Mouse (Mus musculus): ENCODE data around the gene Gm19668.
"Not testable (repeated sequence)": the region's sequence is repeated elsewhere in the genome, so short reads cannot be mapped to it uniquely, and the experiment has no call there.

The Gm19668 gene

DNA sequence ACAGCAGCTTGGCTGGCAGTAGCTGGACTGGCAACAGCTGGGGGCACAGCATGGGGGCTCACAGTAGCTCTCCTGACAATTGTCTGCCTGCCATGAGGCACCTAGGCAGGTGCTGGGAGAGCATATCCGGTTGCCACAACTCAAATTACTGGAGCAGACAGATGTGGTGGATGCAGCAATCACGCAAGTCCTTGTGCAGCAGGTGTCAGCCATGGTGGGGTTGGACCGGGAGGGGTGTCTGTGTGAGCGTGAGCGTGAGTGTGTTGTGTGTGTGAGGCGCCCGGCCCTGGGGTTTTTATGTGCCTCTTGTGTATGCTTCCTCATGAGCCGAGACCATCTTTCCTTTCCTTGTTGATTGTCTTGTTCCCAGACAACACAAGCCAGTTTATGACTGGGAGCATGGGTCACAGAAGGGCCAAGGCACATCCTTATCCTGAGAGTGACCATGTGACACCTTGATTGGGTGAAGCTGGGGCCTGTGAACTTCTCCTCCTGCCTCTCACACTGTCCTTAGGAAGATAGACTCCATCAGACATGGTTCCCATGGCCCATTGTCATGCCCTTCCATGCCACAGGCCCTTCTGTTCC lies at the start of gene Gm19668:
Gene Gm19668 (minus strand): TSS at position 213 of the 588 bp plus-strand sequence.
- DNase-seq (ENCODE audit: low read depth) = no peak

GRCm38 (mm10) chr10:77847538-77847937 lies 48.6 kb upstream of the Gm19668 start:
- DNase-seq (ENCODE audit: low read depth) = no peak

- no peak for DNase-seq (ENCODE audit: low read depth)
Observed at GRCm38 (mm10) chr10:77846961-77847360, 48.0 kb upstream of the Gm19668 start.

- no peak for DNase-seq (ENCODE audit: low read depth)
Observed at GRCm38 (mm10) chr10:77846503-77846902, 47.6 kb upstream of the Gm19668 start, which contains the start of gene Gm36176. Gene Gm36176, plus strand, starts transcription at chr10:77846803.

DNA sequence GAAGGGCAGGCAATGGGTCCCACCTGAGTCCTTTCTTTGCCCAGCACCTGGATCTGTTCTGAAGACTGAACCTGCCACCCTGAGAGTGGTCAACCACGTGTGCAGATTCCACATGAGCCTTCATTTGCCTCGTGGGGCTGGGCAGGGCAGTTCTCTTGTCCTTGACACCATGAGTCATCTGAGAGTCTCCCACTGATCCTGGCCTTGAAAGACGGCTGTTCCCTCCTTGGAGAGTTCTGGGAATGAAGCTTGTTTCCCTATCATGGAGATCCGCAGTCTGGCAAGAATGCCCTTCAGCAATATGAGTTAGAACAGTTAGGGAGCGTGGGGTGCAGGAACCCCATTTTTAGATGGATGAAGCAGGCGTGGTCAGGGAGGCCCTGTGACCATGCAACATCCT lies 40.1 kb upstream of the Gm19668 start:
- DNase-seq (ENCODE audit: low read depth) = no peak

DNA sequence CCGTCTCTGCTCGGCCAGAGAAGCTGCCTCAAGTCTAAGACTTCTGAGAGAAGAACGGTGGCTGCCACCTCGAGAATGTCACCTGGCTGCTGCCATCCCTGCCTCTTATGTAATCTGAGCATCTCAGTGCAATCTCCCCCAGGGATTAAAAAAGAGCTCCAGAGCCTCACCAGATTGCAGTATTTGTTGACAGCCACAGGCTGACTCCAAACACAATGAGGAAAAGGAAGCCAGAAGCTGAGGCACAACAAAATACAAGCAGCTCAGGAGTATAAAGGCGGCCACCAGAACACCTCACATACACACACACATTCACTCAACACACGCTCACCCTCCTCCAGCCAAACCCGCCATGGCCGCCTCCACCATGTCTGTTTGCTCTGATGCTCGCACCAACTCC lies 36.7 kb upstream of the Gm19668 start, which contains the start of gene Krtap10-10:
Gene Krtap10-10 (plus strand): TSS at position 301 of the 400 bp plus-strand sequence.
- no peak for DNase-seq (ENCODE audit: low read depth)

DNA sequence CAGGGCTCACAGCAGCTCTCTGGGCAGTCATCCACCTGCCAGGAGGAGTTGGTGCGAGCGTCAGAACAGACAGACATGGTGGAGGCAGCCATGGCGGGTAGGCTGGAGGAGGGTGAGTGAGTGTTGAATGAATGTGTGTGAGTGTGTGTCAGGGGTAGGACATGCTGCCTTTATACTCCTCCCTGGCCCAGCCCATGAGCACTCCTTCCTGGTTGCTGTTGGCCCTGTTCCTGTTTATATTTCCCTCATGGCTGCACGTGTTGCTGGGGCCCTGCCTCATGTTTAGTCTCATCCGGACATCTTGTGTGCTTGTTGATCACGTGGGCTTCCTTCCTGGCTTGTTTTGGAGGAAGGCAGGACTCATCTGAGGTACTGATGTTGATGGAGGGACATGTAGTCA lies 28.0 kb upstream of the Gm19668 start, which contains the start of gene Krtap10-4:
Gene Krtap10-4 (minus strand): TSS at position 145 of the 400 bp plus-strand sequence.
- DNase-seq (ENCODE audit: low read depth) = no peak

GRCm38 (mm10) chr10:77819203-77819602 lies 20.3 kb upstream of the Gm19668 start:
- no peak for DNase-seq (ENCODE audit: low read depth)

DNA sequence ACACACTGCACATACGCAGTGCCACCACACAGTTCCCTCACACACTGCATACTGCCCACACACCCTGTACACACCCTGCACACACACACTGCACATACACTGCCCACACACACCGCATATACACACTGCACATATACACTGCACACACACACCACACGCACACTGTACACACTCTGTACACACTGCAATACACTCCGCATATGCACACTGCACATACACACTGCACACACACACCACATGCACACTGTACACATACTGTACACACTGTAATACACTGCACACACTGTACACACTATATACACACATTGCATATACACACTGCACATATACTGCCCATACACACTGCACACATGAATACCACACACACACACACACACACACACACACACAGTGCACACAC lies 19.6 kb upstream of the Gm19668 start:
- DNase-seq (ENCODE audit: low read depth) = no peak

- peak; percentile 20 for DNase-seq (ENCODE audit: low read depth)
Observed at GRCm38 (mm10) chr10:77815514-77815913, 16.6 kb upstream of the Gm19668 start.

GRCm38 (mm10) chr10:77814382-77814781 lies 15.4 kb upstream of the Gm19668 start, which contains the start of gene Gm2696:
Gene Gm2696, plus strand, starts transcription at chr10:77814682.
- no peak for DNase-seq (ENCODE audit: low read depth)

DNA sequence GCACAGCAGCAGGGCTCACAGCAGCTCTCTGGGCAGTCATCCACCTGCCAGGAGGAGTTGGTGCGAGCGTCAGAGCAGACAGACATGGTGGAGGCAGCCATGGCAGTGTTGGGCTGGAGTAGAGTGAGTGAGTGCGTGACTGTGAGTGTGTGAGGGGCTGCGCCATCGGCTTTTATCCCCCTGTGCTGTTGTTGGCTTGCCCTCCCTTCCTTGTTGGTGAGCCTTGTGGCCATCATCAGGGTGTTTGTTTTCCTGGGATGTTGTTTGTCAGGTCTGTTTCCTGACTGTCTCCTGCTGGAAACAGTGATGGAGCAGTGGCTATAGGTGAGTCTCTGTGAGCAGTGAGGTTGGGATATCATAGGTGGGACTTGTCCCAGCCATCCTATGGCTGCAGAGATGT lies 12.8 kb upstream of the Gm19668 start, which contains the start of gene Gm9507:
Gene Gm9507 (minus strand): TSS at position 101 of the 400 bp plus-strand sequence.
- no peak for DNase-seq (ENCODE audit: low read depth)

DNA sequence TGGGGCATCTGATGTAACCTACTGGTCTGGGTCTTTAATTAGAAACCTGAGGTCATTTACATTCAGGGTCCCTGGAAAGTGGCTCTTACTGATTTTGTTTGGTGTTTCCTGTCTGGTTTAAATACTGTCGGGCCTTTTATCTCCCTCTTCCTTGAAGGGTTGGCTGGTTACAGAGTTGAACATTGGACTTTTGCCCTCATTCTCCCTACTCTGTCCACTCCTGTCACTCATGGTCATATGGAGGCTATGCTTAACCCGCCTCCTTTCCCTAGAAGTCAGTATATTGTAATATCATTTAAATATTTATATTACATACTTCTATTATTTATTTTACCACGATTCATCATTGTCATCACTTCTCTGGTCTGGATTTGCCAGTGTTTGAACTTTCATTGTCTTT lies 5.2 kb upstream of the Gm19668 start:
- DNase-seq (ENCODE audit: low read depth) = no peak

- DNase-seq (ENCODE audit: low read depth) = not testable (repeated sequence)
Observed at GRCm38 (mm10) chr10:77798164-77798920, 591 bp downstream of the Gm19668 start.

- no peak for DNase-seq (ENCODE audit: low read depth)
Observed at GRCm38 (mm10) chr10:77797677-77798076, 1.3 kb downstream of the Gm19668 start.

DNA sequence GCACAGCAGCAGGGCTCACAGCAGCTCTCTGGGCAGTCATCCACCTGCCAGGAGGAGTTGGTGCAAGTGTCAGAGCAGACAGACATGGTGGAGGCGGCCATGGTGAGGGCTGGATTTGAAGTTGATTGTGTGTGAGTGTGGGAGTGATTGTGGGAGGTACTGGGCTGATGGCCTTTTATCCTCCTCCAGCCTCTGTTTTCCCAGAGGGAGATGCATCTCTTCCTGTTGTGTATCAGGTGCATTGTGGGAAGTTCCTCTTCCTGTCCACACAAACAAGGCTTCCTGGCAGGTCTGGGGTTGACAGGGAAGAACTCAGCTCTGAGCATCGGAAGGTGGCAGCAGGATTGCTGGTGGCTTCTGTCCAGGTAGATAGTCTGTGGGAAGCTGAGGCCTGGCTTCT lies 4.0 kb downstream of the Gm19668 start, which contains the start of gene Gm9639:
Gene Gm9639 (minus strand): TSS at position 101 of the 400 bp plus-strand sequence.
- DNase-seq (ENCODE audit: low read depth) = no peak

DNA sequence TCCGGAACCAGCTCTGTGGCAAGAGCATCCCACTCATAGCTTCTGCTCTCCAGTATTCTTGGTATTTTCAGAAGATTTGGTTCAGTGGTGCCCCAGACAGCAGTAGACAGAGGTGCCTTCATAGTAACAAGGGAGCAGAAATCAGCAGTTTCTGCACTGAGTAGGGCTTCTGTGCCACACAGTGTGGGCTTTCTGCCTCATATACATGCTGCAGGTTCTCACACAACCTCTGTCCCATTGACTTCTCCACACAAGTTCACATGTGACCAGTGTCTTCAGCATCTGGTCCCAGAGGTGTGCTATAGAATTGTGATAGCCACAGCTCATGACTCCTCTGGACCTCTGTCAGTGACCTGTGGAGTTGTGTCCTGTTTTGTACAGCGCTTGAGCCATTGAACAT lies 10.3 kb downstream of the Gm19668 start:
- no peak for DNase-seq (ENCODE audit: low read depth)

- DNase-seq (ENCODE audit: low read depth) = not testable (repeated sequence)
Observed at GRCm38 (mm10) chr10:77787876-77788275, 11.1 kb downstream of the Gm19668 start, which contains the start of gene Gm7137. Gene Gm7137, minus strand, starts transcription at chr10:77788200.

GRCm38 (mm10) chr10:77783396-77783795 lies 15.5 kb downstream of the Gm19668 start:
- not testable (repeated sequence) for DNase-seq (ENCODE audit: low read depth)

- not testable (repeated sequence) for DNase-seq (ENCODE audit: low read depth)
Observed at GRCm38 (mm10) chr10:77782442-77782841, 16.5 kb downstream of the Gm19668 start, which contains the start of gene Gm3250. Gene Gm3250, minus strand, starts transcription at chr10:77782542.

GRCm38 (mm10) chr10:77776844-77777243 lies 22.1 kb downstream of the Gm19668 start, which contains the start of gene Gm7138:
Gene Gm7138, minus strand, starts transcription at chr10:77776944.
- DNase-seq (ENCODE audit: low read depth) = not testable (repeated sequence)

GRCm38 (mm10) chr10:77772142-77772541 lies 26.8 kb downstream of the Gm19668 start:
- DNase-seq (ENCODE audit: low read depth) = not testable (repeated sequence)

GRCm38 (mm10) chr10:77771225-77771624 lies 27.7 kb downstream of the Gm19668 start, which contains the start of gene Gm3238:
Gene Gm3238, minus strand, starts transcription at chr10:77771325.
- DNase-seq (ENCODE audit: low read depth) = not testable (repeated sequence)
